Mouse (Mus musculus): ENCODE results near the gene Nmral1.
A peak's percentile ranks its signal among the peaks of the same experiment; 100 is the strongest.
"Not testable (repeated sequence)": the region's sequence is repeated elsewhere in the genome, so short reads cannot be mapped to it uniquely, and the experiment has no call there.

Nmral1 gene

GRCm38 (mm10) chr16:4718753-4719518 is at the start of gene Nmral1:
TSS of gene Nmral1 (minus strand) at chr16:4719356.
- DNase-seq = peak; percentile 84

GRCm38 (mm10) chr16:4768719-4769118 is 49.6 kb upstream of the Nmral1 start:
- DNase-seq = no peak

- DNase-seq = no peak
Measured at GRCm38 (mm10) chr16:4767012-4767790, 48.0 kb upstream of the Nmral1 start.

- DNase-seq = no peak
Measured at GRCm38 (mm10) chr16:4765852-4766251, 46.7 kb upstream of the Nmral1 start.

- peak; percentile 55 for DNase-seq
Measured at GRCm38 (mm10) chr16:4763276-4763675, 44.1 kb upstream of the Nmral1 start.

- DNase-seq = no peak
Measured at GRCm38 (mm10) chr16:4762437-4762836, 43.3 kb upstream of the Nmral1 start.

- not testable (repeated sequence) for DNase-seq
Measured at GRCm38 (mm10) chr16:4756660-4757335, 37.6 kb upstream of the Nmral1 start.

GRCm38 (mm10) chr16:4754045-4754444 is 34.9 kb upstream of the Nmral1 start:
- no peak for DNase-seq

- no peak for DNase-seq
Measured at GRCm38 (mm10) chr16:4752155-4752554, 33.0 kb upstream of the Nmral1 start.

- no peak for DNase-seq
Measured at GRCm38 (mm10) chr16:4742186-4742585, 23.0 kb upstream of the Nmral1 start.

- no peak for DNase-seq
Measured at GRCm38 (mm10) chr16:4739994-4740393, 20.8 kb upstream of the Nmral1 start.

- no peak for DNase-seq
Measured at GRCm38 (mm10) chr16:4736262-4736661, 17.1 kb upstream of the Nmral1 start.

GRCm38 (mm10) chr16:4730776-4731358 is 11.7 kb upstream of the Nmral1 start:
- DNase-seq = no peak

GRCm38 (mm10) chr16:4727963-4728362 is 8.8 kb upstream of the Nmral1 start:
- no peak for DNase-seq

GRCm38 (mm10) chr16:4727526-4727925 is 8.4 kb upstream of the Nmral1 start:
- no peak for DNase-seq

GRCm38 (mm10) chr16:4726528-4727128 is 7.5 kb upstream of the Nmral1 start:
- DNase-seq = peak; percentile 57

- DNase-seq = peak; percentile 92
Measured at GRCm38 (mm10) chr16:4725780-4726527, 6.8 kb upstream of the Nmral1 start, which contains the start of gene Hmox2. TSS of gene Hmox2 (plus strand) at chr16:4726361.

- DNase-seq = no peak
Measured at GRCm38 (mm10) chr16:4725266-4725665, 6.1 kb upstream of the Nmral1 start.

GRCm38 (mm10) chr16:4722915-4723209 is 3.7 kb upstream of the Nmral1 start:
- no peak for DNase-seq

GRCm38 (mm10) chr16:4722128-4722914 is 3.2 kb upstream of the Nmral1 start:
- no peak for DNase-seq

- DNase-seq = no peak
Measured at GRCm38 (mm10) chr16:4717866-4718265, 1.3 kb downstream of the Nmral1 start.

Measured in cerebellum, adult 9-10 months (tissue).